Mouse (Mus musculus): ENCODE measurements around the gene Otos.
A peak's percentile ranks its signal among the peaks of the same experiment; 100 is the strongest.

Gene Otos

GRCm38 (mm10) chr1:92646601-92647000 lies 2.0 kb downstream of the Otos start:
- DNase-seq (ENCODE audit: low spot score), result no peak

DNA sequence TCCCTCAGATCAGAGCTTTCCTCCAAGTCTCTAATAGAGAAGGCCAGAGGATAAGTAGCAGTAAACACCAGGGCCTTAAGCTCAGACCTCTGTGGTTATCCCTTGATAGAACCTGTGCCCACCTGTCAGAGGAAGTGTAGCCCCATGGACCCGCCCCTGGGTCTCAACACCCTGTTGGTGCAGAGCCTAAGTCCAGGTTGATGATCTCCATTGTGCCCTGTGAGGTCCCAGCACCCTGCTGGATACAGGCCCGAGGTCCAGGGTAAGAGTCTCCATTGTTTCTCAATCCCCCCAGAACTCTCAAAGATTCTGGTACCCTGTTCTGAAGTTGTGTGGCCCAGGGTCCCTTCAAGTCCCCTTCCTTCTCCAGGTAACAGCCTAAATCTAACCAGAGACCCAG lies 2.5 kb downstream of the Otos start:
- DNase-seq (ENCODE audit: low spot score), result no peak

DNA sequence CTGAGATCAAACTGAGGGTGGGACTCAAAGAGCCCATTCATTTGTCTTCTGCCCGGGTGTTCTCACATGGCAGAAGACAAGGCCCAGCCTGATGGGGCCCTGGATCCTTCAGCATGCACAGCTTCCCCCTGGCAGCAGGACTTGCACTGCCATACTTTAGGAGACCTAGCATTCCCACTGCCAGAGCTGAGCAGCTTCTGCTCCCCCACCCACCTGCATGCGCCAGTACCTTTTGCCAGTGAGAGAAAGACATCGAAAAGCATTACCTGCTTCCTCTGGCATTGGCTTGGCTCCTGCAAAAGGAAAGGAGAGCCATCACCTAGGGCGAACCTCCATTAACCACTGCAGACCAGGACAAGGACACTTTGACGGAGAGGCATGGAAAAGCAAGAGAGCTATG lies 3.7 kb downstream of the Otos start:
- DNase-seq (ENCODE audit: low spot score), result no peak

GRCm38 (mm10) chr1:92643691-92644090 lies 5.0 kb downstream of the Otos start:
- no peak for DNase-seq (ENCODE audit: low spot score)

DNA sequence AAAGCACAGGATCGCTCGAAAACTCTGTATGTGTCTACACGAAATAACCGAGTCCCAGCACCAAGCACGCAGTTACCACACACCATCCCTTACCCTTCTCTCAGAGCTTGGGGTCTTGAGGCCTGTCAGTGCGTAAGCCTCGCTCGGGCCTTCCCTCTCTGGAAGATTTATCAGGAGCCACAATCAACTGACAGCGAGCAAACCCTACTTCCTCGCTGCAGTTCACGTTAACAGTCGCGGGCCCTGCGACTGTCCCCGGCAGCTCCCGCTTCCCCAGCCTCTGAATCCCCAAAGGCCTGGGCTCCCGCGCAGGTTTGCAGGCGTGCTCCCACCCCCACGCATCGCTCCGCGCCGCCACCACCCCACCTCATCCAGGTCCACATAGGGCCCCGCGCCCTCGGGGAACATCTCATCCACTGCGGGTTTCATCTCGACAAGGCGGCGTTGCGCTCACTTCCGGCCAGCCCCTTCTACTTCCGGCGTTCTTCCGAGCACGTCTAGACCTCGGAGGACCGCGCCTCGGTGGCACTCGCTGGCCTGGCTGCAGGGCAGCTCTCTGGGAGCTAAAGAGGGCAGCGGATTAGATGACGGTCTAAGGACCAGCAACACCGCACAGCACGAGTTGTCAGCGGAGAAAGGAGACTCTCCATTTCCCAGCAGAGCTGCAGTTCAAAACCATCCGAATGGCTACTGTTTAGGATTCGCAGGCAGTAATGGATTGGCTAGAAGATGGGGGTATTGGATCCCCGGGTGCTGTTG lies 6.9 kb downstream of the Otos start, which contains the start of gene Cops9:
Gene Cops9 (minus strand): TSS at position 472 of the 759 bp plus-strand sequence.
- peak; percentile 91 for DNase-seq (ENCODE audit: low spot score)

- no peak for DNase-seq (ENCODE audit: low spot score)
These were observed 8.2 kb downstream of the Otos start for GRCm38 (mm10) chr1:92640393-92640792.

DNA sequence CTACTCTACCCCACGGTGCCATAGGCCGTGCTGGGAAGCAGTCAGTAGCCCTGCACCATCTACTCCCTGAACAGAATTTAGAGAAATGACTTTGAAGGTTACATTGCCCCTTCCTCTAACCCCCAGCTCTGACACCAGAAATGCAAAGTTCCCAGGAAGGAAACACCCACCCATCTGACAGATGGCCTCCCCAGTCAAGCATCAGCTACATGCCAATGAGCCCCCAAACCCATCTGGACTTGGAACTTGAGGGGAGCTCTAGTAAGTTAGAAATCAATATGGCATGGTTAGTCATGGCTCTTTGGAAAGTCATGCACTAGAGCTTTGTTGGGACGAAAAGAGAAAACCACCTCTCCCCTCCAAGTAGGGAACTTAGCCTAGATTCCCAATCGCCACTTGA lies 9.9 kb downstream of the Otos start:
- DNase-seq (ENCODE audit: low spot score), result no peak

DNA sequence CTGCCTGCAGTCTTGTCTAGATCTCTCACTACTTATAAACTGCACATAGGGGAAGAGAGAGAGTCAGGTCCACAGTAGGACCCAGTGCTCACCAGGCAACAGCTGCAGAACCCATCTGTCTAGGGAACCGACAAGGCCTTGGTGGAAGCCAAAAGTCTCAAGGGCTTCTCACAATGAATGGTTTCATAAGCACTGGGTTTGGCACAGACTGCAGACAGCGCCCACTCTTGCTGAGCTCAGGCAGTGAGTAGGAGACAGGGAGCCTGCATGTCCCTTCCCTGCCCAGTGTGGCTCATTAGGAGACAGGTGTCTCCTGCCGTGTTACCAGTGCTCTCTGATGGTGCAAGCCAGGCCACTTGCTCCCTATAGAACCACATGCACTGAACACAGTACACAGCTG lies 10.5 kb downstream of the Otos start:
- DNase-seq (ENCODE audit: low spot score), result no peak

DNA sequence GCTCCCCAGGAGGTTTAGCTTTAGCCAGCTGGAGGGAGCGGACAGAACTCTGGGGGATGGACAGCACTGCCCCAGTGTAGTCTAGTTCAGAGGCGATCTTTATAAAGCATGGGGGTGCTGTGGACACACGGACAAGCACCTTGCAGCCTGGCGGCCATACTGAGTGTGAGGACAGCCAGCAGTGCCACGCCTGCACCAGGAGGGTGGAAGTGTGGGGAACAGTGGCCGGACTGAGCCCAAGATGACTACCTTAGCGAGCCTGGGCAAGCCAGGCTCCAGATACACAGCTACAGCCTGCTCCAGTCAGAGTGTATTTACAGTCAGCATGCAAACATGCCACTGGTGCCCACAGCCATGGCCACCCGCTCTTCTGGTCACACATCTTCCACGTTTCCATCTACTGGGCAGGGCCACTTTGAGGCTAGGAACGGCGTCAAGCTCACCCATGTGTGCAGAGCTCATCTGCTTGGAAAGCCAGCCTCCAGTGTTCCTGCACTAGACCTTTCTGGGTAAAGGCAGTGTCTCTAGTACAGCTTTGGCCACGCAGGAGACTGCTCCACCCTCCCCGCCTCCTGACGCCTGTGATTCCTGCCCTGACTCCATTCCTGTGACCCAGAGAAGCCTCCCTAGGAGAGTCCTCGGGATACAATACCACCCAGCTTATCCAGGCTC lies 11.0 kb downstream of the Otos start:
- no peak for DNase-seq (ENCODE audit: low spot score)

DNA sequence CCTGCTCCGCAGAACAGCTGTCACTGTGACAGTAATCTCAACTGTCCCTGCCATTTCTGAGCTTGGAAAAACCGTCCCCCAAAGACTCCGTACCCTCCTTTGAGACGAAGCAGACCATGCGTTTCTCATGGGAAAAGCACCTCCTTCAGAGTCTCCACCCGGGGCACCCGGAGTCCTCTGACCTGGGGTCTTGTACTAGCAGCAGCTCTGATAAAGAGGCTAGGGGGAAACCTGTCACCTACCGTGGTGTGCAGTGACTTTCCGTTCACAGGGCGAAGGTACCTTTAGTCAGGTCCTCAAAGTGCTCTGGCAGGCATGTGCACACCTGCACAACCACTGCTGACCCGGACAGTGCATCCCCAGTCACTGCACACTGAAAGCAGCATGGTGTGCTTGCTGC lies 12.0 kb downstream of the Otos start:
- DNase-seq (ENCODE audit: low spot score), result no peak

GRCm38 (mm10) chr1:92636015-92636414 lies 12.6 kb downstream of the Otos start:
- DNase-seq (ENCODE audit: low spot score), result no peak

- DNase-seq (ENCODE audit: low spot score), result no peak
These were observed 13.6 kb downstream of the Otos start for GRCm38 (mm10) chr1:92634976-92635599.

- no peak for DNase-seq (ENCODE audit: low spot score)
These were observed 14.1 kb downstream of the Otos start for GRCm38 (mm10) chr1:92634569-92634968.

- no peak for DNase-seq (ENCODE audit: low spot score)
These were observed 14.9 kb downstream of the Otos start for GRCm38 (mm10) chr1:92633726-92634125.

DNA sequence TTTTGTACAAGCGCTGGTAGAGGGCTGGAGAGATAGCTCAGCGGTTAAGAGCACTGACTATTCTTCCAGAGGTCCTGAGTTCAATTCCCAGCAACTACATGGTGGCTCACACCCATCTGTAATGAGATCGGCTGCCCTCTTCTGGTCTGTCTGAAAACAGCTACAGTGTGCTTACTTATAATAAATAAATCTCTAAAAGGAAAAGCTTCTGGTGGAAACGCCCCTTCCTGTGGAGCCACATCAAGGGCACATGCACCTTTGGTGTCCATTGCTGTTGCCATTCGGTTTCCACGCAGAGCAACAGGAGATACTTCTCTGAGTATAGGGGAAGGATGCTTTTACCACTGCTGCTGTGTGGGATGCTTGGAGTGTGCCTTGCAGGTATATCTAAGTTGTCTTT lies 15.7 kb downstream of the Otos start:
- no peak for DNase-seq (ENCODE audit: low spot score)

DNA sequence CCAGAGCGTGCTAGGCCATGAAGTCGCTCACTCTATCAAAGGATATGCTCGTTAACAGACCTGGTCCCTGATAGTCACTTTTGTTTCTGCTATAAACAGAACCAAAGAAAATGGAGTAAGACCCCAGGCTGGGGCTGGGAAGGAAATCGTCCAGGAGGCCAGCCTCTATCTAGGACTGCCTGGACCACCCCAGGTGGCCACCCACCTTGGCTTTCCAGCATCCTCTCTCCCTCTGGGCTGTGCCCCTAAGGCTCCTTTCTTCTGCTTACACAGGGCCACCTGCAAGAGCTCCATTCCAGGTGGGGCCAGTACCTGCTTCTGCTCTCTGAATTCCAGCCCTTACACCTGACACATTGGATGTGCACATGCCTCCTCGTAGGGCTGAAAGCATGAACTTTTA lies 16.4 kb downstream of the Otos start:
- DNase-seq (ENCODE audit: low spot score), result no peak

GRCm38 (mm10) chr1:92628227-92628626 lies 20.4 kb downstream of the Otos start:
- no peak for DNase-seq (ENCODE audit: low spot score)

GRCm38 (mm10) chr1:92618360-92618759 lies 30.3 kb downstream of the Otos start:
- peak; percentile 60 for DNase-seq (ENCODE audit: low spot score)

GRCm38 (mm10) chr1:92617488-92617887 lies 31.2 kb downstream of the Otos start, which contains the start of gene Olfr12:
Gene Olfr12 (plus strand): TSS chr1:92617788.
- DNase-seq (ENCODE audit: low spot score), result no peak

DNA sequence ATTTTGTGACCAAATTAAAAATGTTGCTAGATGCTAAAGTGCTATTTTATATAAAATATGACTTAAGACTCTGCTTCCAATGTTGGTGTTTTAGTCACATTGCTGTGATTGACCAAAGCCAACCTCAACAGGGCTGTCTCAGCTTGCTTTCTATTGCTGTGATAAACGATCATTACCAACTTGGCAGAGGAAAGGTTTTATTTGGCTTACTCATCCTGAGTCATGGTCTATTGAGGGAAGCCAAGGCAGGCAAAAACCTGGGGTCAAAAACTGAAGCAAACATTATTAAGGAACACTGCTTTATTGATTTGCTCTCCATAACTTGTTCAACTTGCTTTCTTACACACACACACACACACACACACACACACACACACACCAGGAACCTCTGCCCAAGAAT lies 32.6 kb downstream of the Otos start:
- no peak for DNase-seq (ENCODE audit: low spot score)

GRCm38 (mm10) chr1:92614516-92614915 lies 34.1 kb downstream of the Otos start:
- DNase-seq (ENCODE audit: low spot score), result no peak

DNA sequence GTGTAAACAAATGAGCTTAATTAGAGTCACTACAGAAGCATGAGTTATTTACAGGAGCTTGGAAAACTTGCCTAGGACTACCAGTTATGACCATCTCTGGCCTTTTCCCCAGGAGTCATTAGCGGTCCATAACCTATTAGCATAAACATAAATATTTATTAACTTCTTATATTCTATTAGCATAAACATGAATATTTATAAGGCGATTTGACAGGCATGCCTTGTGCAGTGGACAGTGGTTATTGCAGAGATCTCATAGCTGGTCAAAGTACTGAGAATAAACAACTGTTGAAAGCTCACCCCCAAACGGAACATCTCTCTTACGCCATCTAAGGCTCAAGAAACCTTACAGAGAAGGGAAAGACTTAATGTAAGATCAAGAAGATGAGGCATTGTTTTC lies 35.5 kb downstream of the Otos start:
- DNase-seq (ENCODE audit: low spot score), result no peak

DNA sequence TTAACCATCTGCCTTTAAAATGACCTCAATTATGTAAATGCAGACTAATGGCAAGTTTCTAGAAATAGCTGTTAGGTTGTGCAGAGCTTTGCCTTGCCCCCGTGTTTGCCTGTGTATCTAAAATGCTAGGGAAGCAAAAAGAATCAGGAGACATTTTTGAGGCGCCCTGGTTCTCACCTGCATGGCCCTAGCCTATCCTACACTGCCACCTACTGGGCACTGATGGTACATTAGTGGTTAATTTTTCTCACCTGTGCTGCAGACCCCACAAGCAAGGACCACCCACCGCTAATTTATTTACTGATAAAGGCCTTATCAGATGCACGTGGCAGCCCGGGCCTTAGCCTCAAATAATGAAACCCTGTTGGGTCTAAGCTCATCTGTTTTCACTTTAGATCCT lies 37.6 kb downstream of the Otos start:
- peak; percentile 11 for DNase-seq (ENCODE audit: low spot score)

Data from ovary, postnatal 36 days (tissue).